Mouse (Mus musculus) forebrain, embryonic 10.5 days (tissue): ENCODE measurements around the gene Hist1h3b. TPM values are rescaled to one million over a fixed set of nuclear protein-coding genes. Genes with fewer than 3 reads are reported as not detected.
A peak's percentile ranks its signal among the peaks of the same experiment; 100 is the strongest.
"Not testable (repeated sequence)": the region's sequence is repeated elsewhere in the genome, so short reads cannot be mapped to it uniquely, and the experiment has no call there.

ENCODE experiments used
- DNase-seq: peaks from one replicate; pipeline ENCODE4 v3.0.0-alpha.2; 2017; ENCODE audit warnings: low spot score; ENCODE audit errors: extremely low spot score
- H3K27ac ChIP-seq: fragments of 300-500 bp; sonication (generic); 2 replicates; pipeline ENCODE4 v1.5.1; 2016; ENCODE audit warnings: mild to moderate bottlenecking
- H3K27me3 ChIP-seq: fragments of 300-500 bp; sonication (generic); 2 replicates; pipeline ENCODE4 v1.6.1; 2016; ENCODE audit warnings: mild to moderate bottlenecking; ENCODE audit not compliant: poor library complexity, severe bottlenecking
- H3K36me3 ChIP-seq: fragments of 300-500 bp; sonication (generic); replicated peaks from 2 replicates; pipeline ENCODE4 v1.6.1; 2016; ENCODE audit warnings: mild to moderate bottlenecking, moderate library complexity
- H3K4me1 ChIP-seq: fragments of 300-500 bp; sonication (generic); 2 replicates; pipeline ENCODE4 v1.6.1; 2016
- H3K4me3 ChIP-seq: fragments of 300-500 bp; sonication (generic); 2 replicates; pipeline ENCODE4 v1.5.1; 2016; ENCODE audit warnings: mild to moderate bottlenecking, moderate library complexity
- H3K9me3 ChIP-seq: fragments of 300-500 bp; sonication (generic); 2 replicates; pipeline ENCODE4 v1.6.1; 2016; ENCODE audit warnings: mild to moderate bottlenecking, moderate library complexity
- WGBS: fragments of 180-500 bp; shearing (Covaris S2); methylation state at CpG from one replicate; pipeline ENCODE4 v1.1.7; 2016; 5-methylcytosine and 5-hydroxymethylcytosine counted together
- polyA plus RNA-seq: library from polyadenylated mRNA; unstranded; fragments of >200 nt; fragmentation: Nextera tagmentation; extraction: Ambion mirVana; gene quantifications from 2 replicates; pipeline ENCODE4 v1.2.1, GENCODE M21; 2016

Hist1h3b gene
- polyA plus RNA-seq, 1 experiment from 2014 or later, result 9.1 TPM

DNA sequence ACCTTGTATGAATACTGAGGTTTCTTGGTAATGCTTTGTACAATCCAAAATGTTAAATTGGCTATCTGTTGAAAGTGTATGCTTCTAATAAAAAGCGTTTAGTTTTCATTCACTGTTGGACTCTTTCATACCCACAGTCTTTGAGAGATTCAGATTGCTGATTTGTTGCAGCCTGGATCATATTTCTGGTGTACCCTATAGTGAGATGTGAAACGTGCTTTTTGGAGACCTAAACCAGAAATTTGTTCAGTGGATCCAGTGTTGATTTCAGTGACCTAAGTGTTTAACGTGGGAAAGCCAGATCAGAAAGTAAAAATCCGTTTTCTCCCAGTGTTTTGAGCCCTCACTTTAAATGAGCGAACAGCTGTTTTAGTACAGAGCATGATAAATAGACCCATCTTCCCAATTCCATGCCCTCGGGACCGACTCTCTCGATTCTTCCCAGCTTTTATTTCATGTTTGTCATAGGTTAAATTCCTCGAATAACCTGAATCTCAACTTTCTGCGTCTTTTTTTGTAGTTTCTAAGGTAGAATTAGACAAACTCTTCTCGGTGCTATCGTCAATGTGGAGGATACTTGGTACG, 11.7 kb upstream of the Hist1h3b start:
- peak overlapping the region; percentile 96 for H3K27ac ChIP-seq
- no peaks in the 10 kb centered on the region for H3K9me3 ChIP-seq
- no peaks in the 10 kb centered on the region for H3K36me3 ChIP-seq
- H3K27me3 ChIP-seq, result no peaks in the 10 kb centered on the region
- peak; percentile 17 for DNase-seq
- whole genome bisulfite sequencing, result 44% methylated on average over 13 of the region's 13 CpGs
- H3K4me1 ChIP-seq, result peaks cover 39% of the 10 kb centered on the region
- H3K4me3 ChIP-seq, result peak overlapping the region; percentile 66

DNA sequence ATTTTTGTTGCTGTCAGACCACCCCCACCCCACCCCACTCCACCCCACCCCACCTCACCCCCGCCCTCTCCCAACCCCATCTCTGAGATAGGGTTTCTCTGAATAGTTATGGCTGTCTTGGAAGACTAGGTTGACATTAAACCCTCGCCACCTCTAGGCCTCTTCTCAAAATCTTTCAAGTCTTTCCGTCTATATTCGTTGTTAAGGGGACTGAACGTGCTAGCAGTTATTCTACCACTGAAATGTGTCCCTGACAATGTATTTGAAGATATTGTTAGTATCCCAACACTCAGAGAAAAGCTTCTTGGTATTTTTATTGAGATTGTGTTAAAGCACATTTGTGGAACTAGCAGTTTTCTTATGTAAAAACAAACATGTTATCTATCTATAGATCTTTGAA, 11.2 kb upstream of the Hist1h3b start:
- 76% methylated on average over 5 of the region's 5 CpGs for WGBS

GRCm38 (mm10) chr13:23742007-23742406, 10.1 kb upstream of the Hist1h3b start:
- no peaks in the 10 kb centered on the region for H3K9me3 ChIP-seq
- H3K4me1 ChIP-seq, result peaks cover 44% of the 10 kb centered on the region
- no peaks in the 10 kb centered on the region for H3K27me3 ChIP-seq
- DNase-seq, result no peak
- H3K36me3 ChIP-seq, result no peaks in the 10 kb centered on the region
- H3K27ac ChIP-seq, result peak overlapping the region; percentile 96; the same call in 1 of the 2 replicates
- H3K4me3 ChIP-seq, result no peak overlapping the region

More for the DNA sequence above, 11.2 kb upstream of the Hist1h3b start:
- Histone ChIP-seq H3K4me3 (peak overlapping the region; percentile 66), H3K9me3 (no peaks in the 10 kb centered on the region), H3K27ac (peak overlapping the region; percentile 96), H3K27me3 (no peaks in the 10 kb centered on the region), H3K36me3 (no peaks in the 10 kb centered on the region), H3K4me1 (peaks cover 43% of the 10 kb centered on the region)
- DNase-seq, result peak; percentile 21

GRCm38 (mm10) chr13:23743215-23743614, 8.9 kb upstream of the Hist1h3b start:
- Histone ChIP-seq H3K27me3 (no peaks in the 10 kb centered on the region), H3K4me3 (no peak overlapping the region), H3K4me1 (peaks cover 51% of the 10 kb centered on the region), H3K27ac (peak overlapping the region; percentile 98), H3K36me3 (no peaks in the 10 kb centered on the region), H3K9me3 (no peaks in the 10 kb centered on the region)
- no peak for DNase-seq
- 80% methylated on average over 5 of the region's 5 CpGs for WGBS

GRCm38 (mm10) chr13:23743963-23744362, 8.1 kb upstream of the Hist1h3b start:
- WGBS, result 52% methylated on average over 4 of the region's 4 CpGs
- Histone ChIP-seq H3K27ac (peak overlapping the region; percentile 98), H3K27me3 (no peaks in the 10 kb centered on the region), H3K4me3 (peak overlapping the region; percentile 58), H3K4me1 (peaks cover 55% of the 10 kb centered on the region), H3K36me3 (no peaks in the 10 kb centered on the region), H3K9me3 (no peaks in the 10 kb centered on the region)
- no peak for DNase-seq

DNA sequence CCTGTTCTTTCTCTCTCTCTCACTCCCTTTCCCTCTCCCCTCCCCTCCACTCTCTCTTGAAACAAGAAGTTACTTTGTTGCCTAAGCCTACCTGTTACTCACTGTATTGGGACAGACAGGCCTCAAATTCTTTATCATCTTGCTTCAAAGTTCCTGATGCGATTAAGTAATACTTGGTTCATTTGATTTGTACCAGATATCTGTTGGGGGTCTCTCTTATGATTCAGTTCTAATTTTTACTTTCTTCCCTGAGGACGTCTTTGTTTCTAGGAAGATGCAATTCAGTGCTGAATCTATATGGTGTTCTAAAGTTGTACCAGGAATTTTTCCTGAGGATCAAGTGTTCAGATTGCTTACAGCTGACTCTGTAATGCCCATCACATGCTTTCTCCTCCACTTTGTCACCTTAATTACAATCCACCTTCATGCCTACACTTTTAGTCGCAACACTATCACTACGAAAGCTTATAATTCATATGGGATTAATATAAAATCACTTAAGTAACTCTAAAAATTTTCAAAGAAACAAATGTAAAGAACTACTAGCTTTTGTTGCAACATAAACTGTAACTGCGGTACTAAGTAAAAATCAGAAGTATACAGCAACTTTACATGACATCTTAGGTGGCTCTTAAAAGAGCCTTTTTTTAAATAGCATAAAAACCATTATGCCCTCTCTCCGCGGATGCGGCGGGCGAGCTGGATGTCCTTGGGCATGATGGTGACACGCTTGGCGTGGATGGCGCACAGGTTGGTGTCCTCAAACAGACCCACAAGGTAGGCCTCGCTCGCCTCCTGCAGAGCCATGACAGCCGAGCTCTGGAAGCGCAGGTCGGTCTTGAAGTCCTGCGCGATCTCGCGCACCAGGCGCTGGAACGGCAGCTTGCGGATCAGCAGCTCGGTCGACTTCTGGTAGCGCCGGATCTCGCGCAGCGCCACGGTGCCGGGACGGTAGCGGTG, 7.4 kb upstream of the Hist1h3b start:
- Histone ChIP-seq H3K27me3 (no peaks in the 10 kb centered on the region), H3K27ac (peak overlapping the region; percentile 98), H3K9me3 (no peaks in the 10 kb centered on the region), H3K36me3 (no peaks in the 10 kb centered on the region), H3K4me3 (peak overlapping the region; percentile 58), H3K4me1 (peaks cover 48% of the 10 kb centered on the region)
- DNase-seq, result no peak
- WGBS, result 2% methylated on average over 15 of the region's 36 CpGs

GRCm38 (mm10) chr13:23745381-23746161, 6.5 kb upstream of the Hist1h3b start, which contains the start of gene Hist1h3c:
TSS of gene Hist1h3c (minus strand) at chr13:23745602.
- peak; percentile 82 for DNase-seq
- H3K36me3 ChIP-seq, result no peaks in the 10 kb centered on the region
- H3K4me1 ChIP-seq, result peaks cover 43% of the 10 kb centered on the region
- under 1% methylated on average over 24 of the region's 28 CpGs for WGBS
- no peaks in the 10 kb centered on the region for H3K27me3 ChIP-seq
- H3K27ac ChIP-seq, result peak within 1 kb of the TSS; percentile 98
- peak within 1 kb of the TSS; percentile 58 for H3K4me3 ChIP-seq
- H3K9me3 ChIP-seq, result no peaks in the 10 kb centered on the region

GRCm38 (mm10) chr13:23746201-23747080, 5.6 kb upstream of the Hist1h3b start, which contains the start of gene Hist1h2bb:
TSS of gene Hist1h2bb (plus strand) at chr13:23746734.
- H3K4me3 ChIP-seq, result peak within 1 kb of the TSS; percentile 58

DNA sequence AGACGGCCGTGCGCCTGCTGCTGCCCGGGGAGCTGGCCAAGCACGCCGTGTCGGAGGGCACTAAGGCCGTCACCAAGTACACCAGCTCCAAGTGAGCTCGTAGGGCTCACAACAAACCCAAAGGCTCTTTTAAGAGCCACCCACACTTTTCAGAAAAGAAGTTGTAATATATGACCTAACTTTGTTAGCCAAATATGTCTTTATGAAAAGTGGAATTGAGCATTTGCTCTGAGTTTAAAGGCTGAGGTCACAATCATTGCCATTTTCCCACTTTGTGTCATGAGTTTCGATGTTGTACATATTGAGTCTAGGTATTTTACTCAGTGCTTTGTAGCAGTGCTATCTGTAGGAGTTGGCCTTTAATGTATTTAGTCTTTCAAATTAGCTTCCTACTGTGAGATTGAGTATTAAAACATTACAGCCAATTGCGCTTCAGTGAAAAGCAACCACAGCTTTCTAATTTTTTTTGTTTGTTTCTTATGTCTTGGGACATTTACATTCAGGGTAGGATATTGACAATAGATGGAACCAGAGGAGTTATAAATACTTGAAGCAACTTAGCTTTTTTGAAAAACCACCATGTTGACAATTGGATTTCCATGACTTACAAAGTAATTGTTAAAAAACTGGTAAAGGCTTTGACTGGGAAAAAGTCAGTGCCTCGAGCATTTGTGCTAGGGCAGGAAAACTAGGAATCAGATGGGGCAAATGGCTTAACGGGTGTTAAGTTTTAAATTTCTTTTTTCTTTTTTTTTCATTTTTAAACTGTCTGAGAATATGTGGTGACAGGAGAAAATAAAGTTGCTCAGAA, 4.8 kb upstream of the Hist1h3b start:
- H3K9me3 ChIP-seq, result no peaks in the 10 kb centered on the region
- H3K4me1 ChIP-seq, result peaks cover 35% of the 10 kb centered on the region
- H3K27ac ChIP-seq, result peak overlapping the region; percentile 98
- no peaks in the 10 kb centered on the region for H3K36me3 ChIP-seq
- WGBS, result 3% methylated on average over 13 of the region's 13 CpGs
- H3K27me3 ChIP-seq, result no peaks in the 10 kb centered on the region
- peak; percentile 37 for DNase-seq
- peak overlapping the region; percentile 58 for H3K4me3 ChIP-seq

More at GRCm38 (mm10) chr13:23746201-23747080, 5.6 kb upstream of the Hist1h3b start, which contains the start of gene Hist1h2bb:
- H3K27ac ChIP-seq, result peak within 1 kb of the TSS; percentile 98
- not testable (repeated sequence) for H3K27me3 ChIP-seq, H3K36me3 ChIP-seq, H3K9me3 ChIP-seq
- H3K4me1 ChIP-seq, result peaks cover 35% of the 10 kb centered on the region
- DNase-seq, result peak; percentile 78
- under 1% methylated on average over 48 of the region's 58 CpGs for WGBS

DNA sequence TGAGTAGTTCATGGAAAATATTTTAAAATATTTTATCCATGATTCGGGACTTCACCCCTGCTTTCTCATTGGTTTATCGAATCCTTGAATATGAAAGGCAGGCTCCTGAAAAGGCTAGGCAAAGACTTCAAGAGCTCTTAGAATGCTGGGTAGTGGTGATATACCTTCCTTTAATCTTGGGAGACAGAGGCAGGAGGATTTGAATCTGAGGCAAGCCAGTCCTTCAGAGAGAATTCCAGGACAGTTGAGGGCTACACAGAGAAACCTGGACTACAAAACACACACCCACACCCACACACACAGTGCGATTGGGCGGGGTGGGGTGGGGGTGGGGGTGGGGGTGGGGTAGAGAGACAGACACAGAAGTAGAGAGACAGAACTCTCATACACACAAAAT, 4.2 kb upstream of the Hist1h3b start:
- H3K4me1 ChIP-seq, result peaks cover 37% of the 10 kb centered on the region
- DNase-seq, result peak; percentile 45
- 12% methylated on average over 4 of the region's 4 CpGs for WGBS
- H3K4me3 ChIP-seq, result peak overlapping the region; percentile 58
- no peaks in the 10 kb centered on the region for H3K36me3 ChIP-seq
- peak overlapping the region; percentile 98 for H3K27ac ChIP-seq
- no peaks in the 10 kb centered on the region for H3K27me3 ChIP-seq
- H3K9me3 ChIP-seq, result no peaks in the 10 kb centered on the region

GRCm38 (mm10) chr13:23749563-23750121, 2.4 kb upstream of the Hist1h3b start:
- no peaks in the 10 kb centered on the region for H3K27me3 ChIP-seq
- no peak for DNase-seq
- WGBS, result 92% methylated on average over 5 of the region's 5 CpGs
- no peak overlapping the region for H3K4me3 ChIP-seq
- no peaks in the 10 kb centered on the region for H3K9me3 ChIP-seq
- no peaks in the 10 kb centered on the region for H3K36me3 ChIP-seq
- H3K27ac ChIP-seq, result peak overlapping the region; percentile 98
- peaks cover 39% of the 10 kb centered on the region for H3K4me1 ChIP-seq
